Mouse (Mus musculus): ENCODE measurements around the gene Vps18.

Vps18 gene

GRCm38 (mm10) chr2:119321771-119322586 is 33.4 kb downstream of the Vps18 start:
- in situ Hi-C loops (cut with MboI, MseI), result no loop called here

GRCm38 (mm10) chr2:119322587-119323300 is 34.2 kb downstream of the Vps18 start:
- in situ Hi-C loops (cut with MboI, MseI), result no loop called here

DNA sequence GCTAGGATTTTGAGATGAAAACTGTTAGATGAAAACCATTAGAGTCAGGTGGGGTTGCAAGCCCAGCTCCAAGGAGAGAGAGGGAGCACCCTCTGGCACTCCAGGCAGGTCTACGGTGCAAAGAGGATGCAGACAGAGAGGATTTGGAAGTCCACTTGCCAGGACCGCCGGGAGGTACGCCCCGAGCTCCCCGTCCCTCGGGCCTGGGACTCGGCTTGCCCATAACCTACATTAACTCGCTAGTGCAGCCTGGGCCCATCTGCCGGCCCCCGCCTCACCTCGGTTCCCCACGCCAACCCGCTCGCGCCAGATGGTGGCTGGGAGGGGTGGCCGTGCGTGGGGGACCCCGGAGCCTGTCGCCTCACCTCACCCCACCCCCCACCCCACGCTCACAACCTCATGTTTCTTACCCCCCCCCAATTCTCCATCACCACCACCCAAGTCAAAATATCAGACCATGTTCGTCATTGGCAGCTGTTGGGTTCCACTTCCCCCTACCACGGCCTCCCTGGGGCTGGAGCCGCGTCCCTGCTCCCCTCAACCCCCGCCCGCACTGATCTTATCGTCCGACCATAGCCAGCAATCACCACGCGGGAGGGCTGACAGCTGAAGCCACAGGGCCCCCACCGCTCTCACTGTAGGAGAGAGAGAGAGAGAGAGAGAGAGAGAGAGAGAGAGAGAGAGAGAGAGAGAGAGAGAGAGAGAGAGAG is 35.5 kb downstream of the Vps18 start:
- in situ Hi-C loops (cut with MboI, MseI), result no loop called here

DNA sequence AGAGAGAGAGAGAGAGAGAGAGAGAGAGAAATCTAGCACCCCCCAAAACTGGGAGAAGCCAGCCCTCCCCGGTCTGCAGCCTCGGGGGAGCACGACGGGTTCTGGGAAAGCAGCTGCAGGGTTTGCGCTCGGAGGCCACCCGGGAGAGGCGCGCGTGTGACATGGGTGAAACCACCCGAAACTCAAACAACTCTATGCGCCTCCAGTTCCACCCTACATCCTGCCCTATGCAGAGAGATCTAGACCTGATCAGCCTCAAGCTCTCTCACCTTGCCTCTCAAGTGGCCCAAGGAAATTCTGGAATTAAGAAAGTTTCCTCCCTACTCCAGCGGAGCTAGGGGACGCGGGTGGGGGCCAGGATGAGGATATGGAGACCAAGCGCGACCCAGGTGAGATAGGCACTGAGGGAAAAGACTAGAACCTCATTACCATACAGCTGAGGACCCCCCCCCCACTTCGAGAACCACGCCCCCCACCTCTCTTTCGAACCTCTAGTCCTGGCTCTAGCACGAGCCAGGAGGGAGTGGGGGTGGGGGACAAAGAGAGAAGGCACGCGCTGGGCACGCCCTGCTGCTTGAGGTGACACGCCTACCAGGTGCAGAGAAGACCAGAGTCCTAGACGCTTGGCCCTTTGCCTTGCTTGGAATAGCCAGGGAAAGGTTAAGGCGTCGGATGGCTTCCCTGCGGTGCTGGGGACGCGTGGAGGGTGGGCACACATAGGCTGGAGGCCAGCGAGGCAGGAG is 36.2 kb downstream of the Vps18 start:
- in situ Hi-C loops (cut with MboI, MseI), result no loop called here

DNA sequence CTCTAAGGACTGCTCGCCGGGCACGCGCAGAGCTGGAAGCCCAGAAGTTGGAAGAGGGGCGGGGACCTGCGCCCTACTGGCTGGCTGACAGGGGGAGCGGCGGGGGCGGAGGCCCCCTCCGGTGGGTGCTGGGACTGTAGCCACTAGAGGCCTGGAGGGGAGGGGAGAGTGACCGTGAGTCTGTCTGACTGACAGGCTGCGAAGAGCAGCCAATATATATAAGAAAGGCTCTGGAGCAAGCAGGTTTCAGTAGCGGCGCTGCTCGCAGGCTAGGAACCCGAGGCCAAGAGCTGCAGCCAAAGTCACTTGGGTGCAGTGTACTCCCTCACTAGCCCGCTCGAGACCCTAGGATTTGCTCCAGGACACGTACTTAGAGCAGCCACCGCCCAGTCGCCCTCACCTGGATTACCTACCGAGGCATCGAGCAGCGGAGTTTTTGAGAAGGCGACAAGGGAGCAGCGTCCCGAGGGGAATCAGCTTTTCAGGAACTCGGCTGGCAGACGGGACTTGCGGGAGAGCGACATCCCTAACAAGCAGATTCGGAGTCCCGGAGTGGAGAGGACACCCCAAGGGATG is 37.1 kb downstream of the Vps18 start, which contains the start of gene Dll4:
Dll4 (plus strand) TSS at position 217 of the 576 bp plus-strand sequence.
- in situ Hi-C loops (cut with MboI, MseI), result no loop called here

GRCm38 (mm10) chr2:119326161-119327101 is 37.9 kb downstream of the Vps18 start:
- in situ Hi-C loops (cut with MboI, MseI), result no loop called here

GRCm38 (mm10) chr2:119327102-119327480 is 38.6 kb downstream of the Vps18 start:
- in situ Hi-C loops (cut with MboI, MseI), result no loop called here

GRCm38 (mm10) chr2:119327942-119328526 is 39.5 kb downstream of the Vps18 start:
- in situ Hi-C loops (cut with MboI, MseI), result no loop called here

DNA sequence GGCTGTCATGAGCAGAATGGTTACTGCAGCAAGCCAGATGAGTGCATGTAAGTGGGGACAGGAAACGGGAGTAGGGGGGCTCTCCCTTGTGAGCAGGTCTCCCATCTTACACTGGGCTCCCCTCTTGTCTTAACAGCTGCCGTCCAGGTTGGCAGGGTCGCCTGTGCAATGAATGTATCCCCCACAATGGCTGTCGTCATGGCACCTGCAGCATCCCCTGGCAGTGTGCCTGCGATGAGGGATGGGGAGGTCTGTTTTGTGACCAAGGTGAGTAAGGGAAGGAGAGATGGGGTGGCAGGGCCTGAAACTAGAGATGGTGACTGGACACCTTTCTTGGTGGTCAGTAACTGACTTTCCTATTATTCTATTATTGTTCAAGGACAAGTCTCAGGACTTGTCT is 40.0 kb downstream of the Vps18 start:
- in situ Hi-C loops (cut with MboI, MseI), result no loop called here

DNA sequence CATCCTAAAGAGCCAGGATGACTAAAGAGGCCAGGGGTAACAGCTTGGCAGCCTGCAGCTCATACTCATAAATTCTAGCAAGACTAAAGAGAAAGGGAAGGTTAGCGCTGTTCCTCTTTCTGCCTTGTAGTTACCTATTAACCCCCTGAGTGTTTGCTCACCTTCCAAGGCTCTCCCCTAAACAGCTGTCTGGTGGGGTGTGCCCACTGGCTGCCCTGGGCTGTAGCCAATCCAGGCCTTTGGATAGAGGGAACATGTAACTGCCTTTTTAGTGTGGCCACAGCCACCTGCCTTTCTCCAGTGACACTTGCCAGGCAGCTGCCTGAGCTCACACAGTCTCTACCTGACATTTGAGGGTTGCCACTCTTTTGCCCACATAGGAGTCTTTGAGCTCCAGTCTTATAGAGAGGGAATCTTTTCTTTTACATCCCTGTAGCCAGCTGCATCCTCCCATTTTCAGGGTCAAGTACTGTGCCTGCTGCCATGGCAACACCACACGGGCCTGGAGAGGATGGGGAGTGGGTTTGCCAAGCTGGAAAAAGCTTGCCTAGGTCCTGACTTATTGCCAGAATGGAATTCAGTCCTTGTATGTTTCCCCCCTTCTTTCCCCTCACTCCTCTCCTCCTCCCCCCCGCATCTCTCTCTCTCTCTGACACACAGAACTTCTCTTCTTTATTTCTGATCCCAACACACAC is 40.7 kb downstream of the Vps18 start:
- in situ Hi-C loops (cut with MboI, MseI), result no loop called here

GRCm38 (mm10) chr2:119330795-119331194 is 42.3 kb downstream of the Vps18 start:
- in situ Hi-C loops (cut with MboI, MseI), result no loop called here

- in situ Hi-C loops (cut with MboI, MseI), result no loop called here
These were observed 43.7 kb downstream of the Vps18 start for GRCm38 (mm10) chr2:119332177-119332661.

- in situ Hi-C loops (cut with MboI, MseI), result no loop called here
These were observed 45.6 kb downstream of the Vps18 start for GRCm38 (mm10) chr2:119334135-119334534.

DNA sequence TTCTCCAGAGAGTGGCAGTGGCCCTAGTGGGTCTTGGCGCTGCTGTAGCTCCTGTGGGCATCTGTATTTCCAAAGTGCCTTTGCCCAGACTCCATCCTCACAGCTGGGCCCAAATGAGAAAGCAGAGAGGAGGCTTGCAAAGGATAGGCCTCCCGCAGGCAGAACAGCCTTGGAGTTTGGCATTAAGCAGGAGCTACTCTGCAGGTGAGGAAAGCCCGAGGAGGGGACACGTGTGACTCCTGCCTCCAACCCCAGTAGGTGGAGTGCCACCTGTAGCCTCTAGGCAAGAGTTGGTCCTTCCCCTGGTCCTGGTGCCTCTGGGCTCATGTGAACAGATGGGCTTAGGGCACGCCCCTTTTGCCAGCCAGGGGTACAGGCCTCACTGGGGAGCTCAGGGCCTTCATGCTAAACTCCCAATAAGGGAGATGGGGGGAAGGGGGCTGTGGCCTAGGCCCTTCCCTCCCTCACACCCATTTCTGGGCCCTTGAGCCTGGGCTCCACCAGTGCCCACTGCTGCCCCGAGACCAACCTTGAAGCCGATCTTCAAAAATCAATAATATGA is 46.5 kb downstream of the Vps18 start:
- in situ Hi-C loops (cut with MboI, MseI), result no loop called here

- in situ Hi-C loops (cut with MboI, MseI), result no loop called here
These were observed 47.0 kb downstream of the Vps18 start for GRCm38 (mm10) chr2:119335535-119335934.

- in situ Hi-C loops (cut with MboI, MseI), result no loop called here
These were observed 47.5 kb downstream of the Vps18 start for GRCm38 (mm10) chr2:119336002-119336401.

GRCm38 (mm10) chr2:119336470-119336869 is 47.9 kb downstream of the Vps18 start:
- in situ Hi-C loops (cut with MboI, MseI), result no loop called here

GRCm38 (mm10) chr2:119337425-119338265 is 49.1 kb downstream of the Vps18 start:
- in situ Hi-C loops (cut with MboI, MseI), result no loop called here
